Mouse (Mus musculus): ENCODE data around the gene Gm11492.

Gm11492 gene

GRCm38 (mm10) chr11:87602234-87602633 lies 35.8 kb downstream of the Gm11492 start:
- peak in 1 of 2 experiments; percentile 0 for DNase-seq

DNA sequence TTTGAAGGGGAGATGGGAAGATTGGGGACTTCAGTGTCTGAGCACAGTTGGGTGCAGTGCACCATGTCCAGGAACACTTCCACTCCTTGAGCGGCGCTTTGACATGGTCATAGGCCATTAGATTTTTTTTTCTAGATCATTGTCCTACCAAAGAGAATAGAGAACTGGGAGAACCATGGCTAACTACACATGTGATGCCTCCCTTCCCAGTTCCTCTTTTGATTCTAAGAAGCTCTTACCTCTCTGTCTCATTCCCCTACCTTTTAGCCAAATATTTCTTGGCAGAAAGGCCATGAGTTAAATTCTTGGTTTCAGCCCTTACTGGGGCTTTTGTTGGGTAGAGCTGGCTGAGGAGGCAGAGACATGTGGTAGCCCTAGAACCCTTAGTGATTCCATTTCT lies 37.1 kb downstream of the Gm11492 start:
- no peak for DNase-seq

- DNase-seq = no peak
Observed at GRCm38 (mm10) chr11:87609264-87609663, 42.8 kb downstream of the Gm11492 start.

- no peak for DNase-seq
Observed at GRCm38 (mm10) chr11:87611547-87611946, 45.1 kb downstream of the Gm11492 start.

DNA sequence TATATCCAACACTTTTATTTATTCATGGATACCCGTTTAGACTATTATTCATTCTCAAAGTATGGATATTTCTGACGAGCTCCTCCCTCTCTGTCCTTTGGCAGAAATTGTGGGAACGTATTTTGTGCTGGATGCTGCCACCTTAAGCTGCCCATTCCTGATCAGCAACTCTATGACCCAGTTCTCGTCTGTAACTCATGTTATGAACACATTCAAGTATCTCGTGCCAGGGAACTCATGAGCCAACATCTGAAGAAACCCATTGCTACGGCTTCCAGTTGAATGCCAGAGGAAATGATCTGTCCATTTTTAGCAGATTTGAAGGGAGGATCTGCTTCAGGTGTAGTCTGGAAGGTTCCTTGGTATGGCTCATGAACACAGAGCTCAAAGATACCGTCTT lies 47.5 kb downstream of the Gm11492 start:
- no peak for DNase-seq

- DNase-seq = no peak
Observed at GRCm38 (mm10) chr11:87615551-87615950, 49.1 kb downstream of the Gm11492 start.

- DNase-seq = no peak
Observed at GRCm38 (mm10) chr11:87615952-87616351, 49.5 kb downstream of the Gm11492 start.

DNA sequence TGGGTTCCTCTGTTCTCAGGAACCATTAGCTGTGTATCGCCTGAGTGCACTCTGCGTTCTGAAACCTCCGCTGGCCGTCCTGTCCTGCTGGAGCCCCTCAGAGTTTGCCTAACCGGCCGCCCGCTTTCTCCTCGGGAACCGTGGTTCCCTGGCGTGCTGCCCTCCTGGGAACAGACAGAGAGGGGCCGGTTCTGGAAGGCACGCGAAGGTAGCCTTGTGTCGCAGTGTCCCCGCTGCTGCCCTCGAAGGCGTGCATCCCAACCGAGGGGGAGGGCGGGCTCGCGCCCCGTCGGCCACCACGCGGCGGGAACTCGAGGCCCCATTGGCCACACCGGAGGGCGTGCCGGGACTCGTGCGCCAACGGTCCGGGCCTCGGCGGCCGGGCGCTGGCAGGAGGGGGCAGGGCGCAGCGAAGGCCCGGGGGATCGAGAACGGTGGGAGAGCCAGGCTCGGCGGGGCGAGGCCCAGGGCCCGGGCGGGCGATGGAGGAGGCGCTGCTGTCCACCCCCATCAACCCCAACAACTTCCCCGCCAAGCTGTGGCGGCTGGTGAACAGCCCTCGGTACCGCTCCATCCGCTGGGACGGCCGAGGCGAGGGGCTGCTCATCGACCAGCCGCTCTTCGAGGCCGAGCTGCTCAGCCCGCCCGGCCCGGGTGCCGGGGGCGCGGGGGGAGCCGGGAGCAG lies 50.5 kb downstream of the Gm11492 start, which contains the start of gene Hsf5:
Gene Hsf5, plus strand, starts transcription at position 375 of the 685 bp plus-strand sequence.
- no peak for DNase-seq

DNA sequence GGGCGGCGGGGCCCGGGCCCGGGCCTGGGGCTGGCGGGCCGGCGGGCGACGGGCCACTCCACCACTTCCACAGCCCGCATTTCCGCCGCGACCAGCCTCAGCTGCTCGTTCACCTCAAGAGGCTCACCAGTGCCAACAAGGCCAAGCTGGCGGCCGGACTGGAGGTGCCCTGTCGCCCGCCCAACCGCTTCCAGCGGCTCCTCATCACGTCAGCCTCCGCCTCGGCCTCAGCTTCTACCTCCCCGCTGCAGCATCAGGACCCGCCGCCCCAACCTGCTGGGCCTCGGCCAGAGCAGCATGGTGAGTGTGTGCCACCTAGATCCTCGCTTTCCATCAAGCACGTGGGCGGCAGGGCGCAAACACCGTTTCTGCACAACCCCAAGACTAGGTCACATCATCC lies 51.2 kb downstream of the Gm11492 start:
- no peak for DNase-seq
